Mouse (Mus musculus) small intestine, adult 2 months (tissue): ENCODE results near the gene Nobox.

Source experiments
- CTCF ChIP-seq: fragments of 200-500 bp; IDR thresholded peaks from 2 replicates; pipeline ENCODE4 v1.5.1; 2012; ENCODE audit warnings: low read depth, mild to moderate bottlenecking, control low read depth, inconsistent platforms, low read length, moderate library complexity, mixed read lengths; ENCODE audit not compliant: insufficient replicate concordance, insufficient read length; ENCODE audit errors: extremely low read depth
- POLR2A ChIP-seq: fragments of 200-500 bp; IDR thresholded peaks from 2 replicates; pipeline ENCODE4 v1.6.1; 2012; ENCODE audit warnings: low read depth, mild to moderate bottlenecking, control low read depth, inconsistent platforms, low read length, moderate library complexity

GRCm38 (mm10) chr6:43312961-43313656 is 3.8 kb upstream of the Nobox start:
- no peak for TF ChIP-seq POLR2A
- TF ChIP-seq CTCF = no peak
